Mouse (Mus musculus) megakaryocyte, embryonic 14.5 days (primary cell): ENCODE measurements around the gene Lmod1.

Experiments used
- FLI1 ChIP-seq: IDR thresholded peaks from 2 replicates; pipeline ENCODE4 v1.6.1; 2012; ENCODE audit warnings: low read length, inconsistent platforms, mixed read lengths
- GATA1 ChIP-seq: IDR thresholded peaks from 3 replicates; pipeline ENCODE4 v1.6.1; 2012; ENCODE audit warnings: mixed read lengths, low read length, inconsistent platforms, borderline replicate concordance

GRCm38 (mm10) chr1:135367595-135367994, 43.0 kb downstream of the Lmod1 start:
- TF ChIP-seq GATA1 (no peak), FLI1 (no peak)
